Mouse (Mus musculus) midbrain, embryonic 10.5 days (tissue): ENCODE data around the gene Ltbp3. TPM values are rescaled to one million over a fixed set of nuclear protein-coding genes. Genes with fewer than 3 reads are reported as not detected.

Source experiments
- DNase-seq: peaks from one replicate; pipeline ENCODE4 v3.0.0-alpha.2; 2017; ENCODE audit warnings: low spot score
- H3K27ac ChIP-seq: fragments of 300-500 bp; sonication (generic); replicated peaks from 2 replicates; pipeline ENCODE4 v1.5.1; 2016; ENCODE audit warnings: mild to moderate bottlenecking
- H3K27me3 ChIP-seq: fragments of 300-500 bp; sonication (generic); 2 replicates; pipeline ENCODE4 v1.6.1; 2016; ENCODE audit warnings: low read depth, mild to moderate bottlenecking; ENCODE audit not compliant: poor library complexity, severe bottlenecking
- H3K36me3 ChIP-seq: fragments of 300-500 bp; sonication (generic); 2 replicates; pipeline ENCODE4 v1.6.1; 2016; ENCODE audit warnings: mild to moderate bottlenecking, moderate library complexity
- H3K4me1 ChIP-seq: fragments of 300-500 bp; sonication (generic); 2 replicates; pipeline ENCODE4 v1.6.1; 2016
- H3K4me3 ChIP-seq: fragments of 300-500 bp; sonication (generic); 2 replicates; pipeline ENCODE4 v1.5.1; 2016; ENCODE audit warnings: mild to moderate bottlenecking, moderate library complexity
- H3K9me3 ChIP-seq: fragments of 300-500 bp; sonication (generic); replicated peaks from 2 replicates; pipeline ENCODE4 v1.6.1; 2016; ENCODE audit warnings: mild to moderate bottlenecking
- WGBS: fragments of 180-500 bp; shearing (Covaris S2); methylation state at CpG from one replicate; pipeline ENCODE4 v1.1.7; 2016; 5-methylcytosine and 5-hydroxymethylcytosine counted together
- polyA plus RNA-seq: library from polyadenylated mRNA; unstranded; fragments of >200 nt; fragmentation: Nextera tagmentation; extraction: Ambion mirVana; gene quantifications from 2 replicates; pipeline ENCODE4 v1.2.1, GENCODE M21; 2016

Gene Ltbp3
- polyA plus RNA-seq, 1 experiment from 2014 or later, result 2.9 TPM

GRCm38 (mm10) chr19:5745756-5746710 is 5.3 kb downstream of the Ltbp3 start:
- Histone ChIP-seq H3K9me3 (no peaks in the 10 kb centered on the region), H3K36me3 (no peaks in the 10 kb centered on the region), H3K4me3 (peak overlapping the region; percentile 52), H3K27ac (peak overlapping the region; percentile 47), H3K27me3 (peaks cover 99% of the 10 kb centered on the region), H3K4me1 (peaks cover 54% of the 10 kb centered on the region)
- DNase-seq, result peak; percentile 52
- 3% methylated on average over 36 of the region's 36 CpGs for WGBS

GRCm38 (mm10) chr19:5746907-5747363 is 6.2 kb downstream of the Ltbp3 start:
- H3K4me1 ChIP-seq, result peaks cover 54% of the 10 kb centered on the region
- DNase-seq, result peak; percentile 42
- peak overlapping the region; percentile 52; the same call in 1 of the 2 replicates for H3K4me3 ChIP-seq
- H3K27me3 ChIP-seq, result peaks cover 99% of the 10 kb centered on the region
- WGBS, result 26% methylated on average over 12 of the region's 12 CpGs
- H3K27ac ChIP-seq, result no peak overlapping the region
- no peaks in the 10 kb centered on the region for H3K36me3 ChIP-seq
- H3K9me3 ChIP-seq, result no peaks in the 10 kb centered on the region

- H3K27me3 ChIP-seq, result peaks cover 99% of the 10 kb centered on the region
- WGBS, result 83% methylated on average over 6 of the region's 6 CpGs
These were observed 8.8 kb downstream of the Ltbp3 start for GRCm38 (mm10) chr19:5749476-5749875.

GRCm38 (mm10) chr19:5750951-5751350 is 10.2 kb downstream of the Ltbp3 start:
- WGBS, result 6% methylated on average over 22 of the region's 22 CpGs
- H3K36me3 ChIP-seq, result no peaks in the 10 kb centered on the region
- DNase-seq, result peak; percentile 25
- H3K4me3 ChIP-seq, result peak overlapping the region; percentile 36; the same call in 1 of the 2 replicates
- peaks cover 99% of the 10 kb centered on the region for H3K27me3 ChIP-seq
- no peaks in the 10 kb centered on the region for H3K9me3 ChIP-seq
- H3K4me1 ChIP-seq, result peaks cover 31% of the 10 kb centered on the region
- no peak overlapping the region for H3K27ac ChIP-seq

More at GRCm38 (mm10) chr19:5749476-5749875, 8.8 kb downstream of the Ltbp3 start:
- no peak for DNase-seq
- Histone ChIP-seq H3K36me3 (no peaks in the 10 kb centered on the region), H3K9me3 (no peaks in the 10 kb centered on the region), H3K4me3 (no peak overlapping the region), H3K27ac (no peak overlapping the region), H3K4me1 (peaks cover 41% of the 10 kb centered on the region)

- peaks cover 99% of the 10 kb centered on the region for H3K27me3 ChIP-seq
- DNase-seq, result no peak
- H3K4me3 ChIP-seq, result peak overlapping the region; percentile 36
- no peak overlapping the region for H3K27ac ChIP-seq
- H3K36me3 ChIP-seq, result no peaks in the 10 kb centered on the region
- H3K9me3 ChIP-seq, result no peaks in the 10 kb centered on the region
- H3K4me1 ChIP-seq, result peaks cover 30% of the 10 kb centered on the region
- 6% methylated on average over 20 of the region's 20 CpGs for WGBS
These were observed 11.0 kb downstream of the Ltbp3 start for GRCm38 (mm10) chr19:5751742-5752141.

GRCm38 (mm10) chr19:5756321-5756985 is 15.7 kb downstream of the Ltbp3 start:
- Histone ChIP-seq H3K4me3 (peak overlapping the region; percentile 45), H3K9me3 (no peaks in the 10 kb centered on the region), H3K4me1 (peaks cover 23% of the 10 kb centered on the region), H3K27ac (no peak overlapping the region; the same call in 1 of the 2 replicates), H3K27me3 (peaks cover 85% of the 10 kb centered on the region), H3K36me3 (peaks cover 43% of the 10 kb centered on the region)
- DNase-seq, result peak; percentile 44
- 5% methylated on average over 28 of the region's 29 CpGs for WGBS

GRCm38 (mm10) chr19:5756991-5757636 is 16.4 kb downstream of the Ltbp3 start:
- no peaks in the 10 kb centered on the region for H3K9me3 ChIP-seq
- no peak for DNase-seq
- 14% methylated on average over 36 of the region's 36 CpGs for WGBS
- no peak overlapping the region; the same call in 1 of the 2 replicates for H3K27ac ChIP-seq
- H3K4me3 ChIP-seq, result peak overlapping the region; percentile 45
- H3K27me3 ChIP-seq, result peaks cover 78% of the 10 kb centered on the region
- peaks cover 17% of the 10 kb centered on the region for H3K4me1 ChIP-seq
- H3K36me3 ChIP-seq, result peaks cover 49% of the 10 kb centered on the region

- no peak overlapping the region for H3K27ac ChIP-seq
- peaks cover 65% of the 10 kb centered on the region for H3K36me3 ChIP-seq
- H3K27me3 ChIP-seq, result peaks cover 60% of the 10 kb centered on the region
- H3K4me1 ChIP-seq, result peaks cover 17% of the 10 kb centered on the region
- no peaks in the 10 kb centered on the region for H3K9me3 ChIP-seq
- no peak overlapping the region for H3K4me3 ChIP-seq
- WGBS, result 95% methylated on average over 14 of the region's 14 CpGs
- no peak for DNase-seq
These were observed 18.2 kb downstream of the Ltbp3 start for GRCm38 (mm10) chr19:5758878-5759403.

GRCm38 (mm10) chr19:5763163-5763562 is 22.5 kb downstream of the Ltbp3 start:
- Histone ChIP-seq H3K4me3 (no peak overlapping the region), H3K27me3 (peaks cover 17% of the 10 kb centered on the region), H3K27ac (no peak overlapping the region), H3K36me3 (peaks cover 97% of the 10 kb centered on the region), H3K4me1 (no peaks in the 10 kb centered on the region), H3K9me3 (no peaks in the 10 kb centered on the region)
- no peak for DNase-seq
- 94% methylated on average over 6 of the region's 6 CpGs for WGBS

- peaks cover 76% of the 10 kb centered on the region for H3K36me3 ChIP-seq
- 94% methylated on average over 4 of the region's 4 CpGs for WGBS
- no peak overlapping the region for H3K4me3 ChIP-seq
- H3K27me3 ChIP-seq, result no peaks in the 10 kb centered on the region
- no peaks in the 10 kb centered on the region for H3K9me3 ChIP-seq
- H3K27ac ChIP-seq, result no peak overlapping the region
- DNase-seq, result no peak
- peaks cover 22% of the 10 kb centered on the region for H3K4me1 ChIP-seq
These were observed 26.6 kb downstream of the Ltbp3 start for GRCm38 (mm10) chr19:5767271-5767670.

GRCm38 (mm10) chr19:5770311-5770710 is 29.6 kb downstream of the Ltbp3 start:
- Histone ChIP-seq H3K27me3 (no peaks in the 10 kb centered on the region), H3K27ac (peak overlapping the region; percentile 95), H3K9me3 (no peaks in the 10 kb centered on the region), H3K36me3 (peaks cover 48% of the 10 kb centered on the region), H3K4me1 (peaks cover 22% of the 10 kb centered on the region), H3K4me3 (peak overlapping the region; percentile 92)
- 62% methylated on average over 9 of the region's 9 CpGs for WGBS
- no peak for DNase-seq
